Mouse (Mus musculus) limb, embryonic 15.5 days (tissue): ENCODE measurements at regions not wholly inside any gene's neighbourhood (a gene's known extent, or its start where the extent isn't known, plus 50 kb on each side); places are given as distances from the start of the nearest gene placed in this dataset.

Experiments
- ATAC-seq: fragments of 200-750 bp; cut with Nextera tagmentation; 2 replicates; pipeline ENCODE4 v1.8.0; 2017; ENCODE audit warnings: low read depth, moderate TSS enrichment; ENCODE audit not compliant: insufficient number of reproducible peaks, low FRiP score, low TSS enrichment
- H3K27ac ChIP-seq: fragments of 300-500 bp; sonication (generic); 2 replicates; pipeline ENCODE4 v1.5.1; 2015; ENCODE audit warnings: moderate library complexity, mild to moderate bottlenecking, inconsistent platforms
- H3K27me3 ChIP-seq: fragments of 300-500 bp; sonication (generic); 2 replicates; pipeline ENCODE4 v1.6.1; 2015; ENCODE audit warnings: inconsistent platforms
- H3K36me3 ChIP-seq: fragments of 300-500 bp; sonication (generic); 2 replicates; pipeline ENCODE4 v1.6.1; 2015; ENCODE audit warnings: inconsistent platforms
- H3K4me1 ChIP-seq: fragments of 300-500 bp; sonication (generic); 2 replicates; pipeline ENCODE4 v1.6.1; 2015; ENCODE audit warnings: inconsistent platforms
- H3K4me2 ChIP-seq: fragments of 300-500 bp; sonication (generic); 2 replicates; pipeline ENCODE4 v1.6.1; 2015; ENCODE audit warnings: mild to moderate bottlenecking, inconsistent platforms
- H3K4me3 ChIP-seq: fragments of 300-500 bp; sonication (generic); 2 replicates; pipeline ENCODE4 v1.5.1; 2015; ENCODE audit warnings: mild to moderate bottlenecking, inconsistent platforms
- H3K9ac ChIP-seq: fragments of 300-500 bp; sonication (generic); 2 replicates; pipeline ENCODE4 v1.6.1; 2015; ENCODE audit warnings: inconsistent platforms
- H3K9me3 ChIP-seq: fragments of 300-500 bp; sonication (generic); 2 replicates; pipeline ENCODE4 v1.6.1; 2016; ENCODE audit warnings: inconsistent platforms
- WGBS: fragments of 180-500 bp; shearing (Covaris S2); methylation state at CpG from one replicate; pipeline ENCODE4 v1.1.7; 2015; 5-methylcytosine and 5-hydroxymethylcytosine counted together

- H3K9me3 ChIP-seq = no peaks in the 10 kb centered on the region
- H3K4me3 ChIP-seq = no peak overlapping the region
- no peaks in the 10 kb centered on the region for H3K27me3 ChIP-seq
- no peaks in the 10 kb centered on the region for H3K36me3 ChIP-seq
- H3K27ac ChIP-seq = no peak overlapping the region
- peaks cover 8% of the 10 kb centered on the region; the same call in 1 of the 2 replicates for H3K4me1 ChIP-seq
- H3K9ac ChIP-seq = no peak overlapping the region
- H3K4me2 ChIP-seq = no peak overlapping the region
- ATAC-seq = no peak
- 73% methylated on average over 8 of the region's 8 CpGs for WGBS
Observed at GRCm38 (mm10) chr14:105542090-105542485, 283.7 kb downstream of the Ndfip2 start.

- Histone ChIP-seq H3K9me3 (no peaks in the 10 kb centered on the region), H3K36me3 (no peaks in the 10 kb centered on the region), H3K4me2 (no peak overlapping the region), H3K27ac (no peak overlapping the region), H3K4me3 (no peak overlapping the region), H3K9ac (no peak overlapping the region), H3K27me3 (no peaks in the 10 kb centered on the region), H3K4me1 (0 out of 2 replicates have a peak, but pooled peaks cover 8% of the 10 kb centered on the region)
- no peak for ATAC-seq
- WGBS = 56% methylated on average over 10 of the region's 10 CpGs
Observed at GRCm38 (mm10) chr14:105532168-105532745, 273.9 kb downstream of the Ndfip2 start.

- Histone ChIP-seq H3K36me3 (no peaks in the 10 kb centered on the region), H3K4me2 (no peak overlapping the region), H3K9me3 (no peaks in the 10 kb centered on the region), H3K4me3 (no peak overlapping the region), H3K27ac (peak overlapping the region; percentile 62; the same call in 1 of the 2 replicates), H3K4me1 (0 out of 2 replicates have a peak, but pooled peaks cover 8% of the 10 kb centered on the region), H3K9ac (no peak overlapping the region), H3K27me3 (no peaks in the 10 kb centered on the region)
- 31% methylated on average over 6 of the region's 6 CpGs for WGBS
- 0 out of 2 replicates have a peak, but pooled peaks have one; percentile 35 for ATAC-seq
Observed at GRCm38 (mm10) chr14:105528107-105528506, 269.7 kb downstream of the Ndfip2 start.

- 86% methylated on average over 4 of the region's 4 CpGs for WGBS
- ATAC-seq = no peak
Observed at GRCm38 (mm10) chr14:105523849-105524248, 265.5 kb downstream of the Ndfip2 start.

DNA sequence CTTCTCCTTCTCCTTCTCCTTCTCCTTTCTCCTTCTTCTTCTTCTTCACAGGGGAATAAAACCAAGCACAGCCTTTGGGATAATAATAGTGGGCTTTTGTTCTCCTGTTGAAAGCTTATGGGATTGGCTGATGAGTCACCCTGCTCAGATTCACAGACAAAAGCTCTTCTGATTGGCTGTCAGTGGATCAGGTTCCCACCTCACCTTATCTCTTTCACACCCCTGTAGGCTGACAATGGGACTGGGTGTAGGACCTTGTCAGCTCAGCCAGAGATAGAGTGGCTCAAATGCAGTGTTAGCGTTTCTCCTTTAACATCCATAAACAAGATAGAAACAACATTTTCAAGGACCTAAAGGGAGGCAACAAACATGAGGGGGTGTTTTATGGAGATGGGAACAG, 263.9 kb downstream of the Ndfip2 start:
- WGBS = 70% methylated on average over 1 of the region's 1 CpGs
- Histone ChIP-seq H3K4me2 (no peak overlapping the region), H3K9ac (no peak overlapping the region), H3K4me3 (no peak overlapping the region), H3K36me3 (no peaks in the 10 kb centered on the region), H3K27ac (no peak overlapping the region), H3K4me1 (no peaks in the 10 kb centered on the region), H3K27me3 (no peaks in the 10 kb centered on the region), H3K9me3 (no peaks in the 10 kb centered on the region)
- ATAC-seq = no peak

More at GRCm38 (mm10) chr14:105523849-105524248, 265.5 kb downstream of the Ndfip2 start:
- no peaks in the 10 kb centered on the region for H3K9me3 ChIP-seq
- no peak overlapping the region for H3K27ac ChIP-seq
- H3K9ac ChIP-seq = no peak overlapping the region
- 0 out of 2 replicates have a peak, but pooled peaks cover 5% of the 10 kb centered on the region for H3K4me1 ChIP-seq
- H3K27me3 ChIP-seq = no peaks in the 10 kb centered on the region
- H3K4me3 ChIP-seq = no peak overlapping the region
- no peaks in the 10 kb centered on the region for H3K36me3 ChIP-seq
- no peak overlapping the region for H3K4me2 ChIP-seq

DNA sequence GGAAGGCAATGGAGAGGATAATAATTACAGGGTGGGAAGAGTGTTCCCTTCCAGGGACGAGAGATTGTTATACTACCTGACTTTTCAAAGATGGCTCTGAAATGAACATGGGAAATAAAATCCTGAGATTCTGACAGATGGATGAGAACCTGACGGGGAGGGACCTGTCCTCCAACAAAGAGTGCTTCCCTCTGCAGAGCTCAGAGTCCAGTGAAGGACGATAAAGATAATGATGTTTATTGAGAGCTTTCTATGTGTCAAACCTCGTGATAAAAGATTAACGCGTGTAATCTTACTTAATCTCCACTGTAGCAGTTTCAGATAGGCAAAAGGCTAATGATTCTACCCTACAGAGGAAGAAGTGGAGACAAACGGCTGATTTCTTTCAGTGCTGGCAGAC, 260.3 kb downstream of the Ndfip2 start:
- no peaks in the 10 kb centered on the region for H3K4me1 ChIP-seq
- no peaks in the 10 kb centered on the region for H3K36me3 ChIP-seq
- H3K4me2 ChIP-seq = no peak overlapping the region
- no peaks in the 10 kb centered on the region for H3K9me3 ChIP-seq
- H3K27me3 ChIP-seq = no peaks in the 10 kb centered on the region
- WGBS = 64% methylated on average over 7 of the region's 7 CpGs
- no peak overlapping the region for H3K9ac ChIP-seq
- no peak overlapping the region for H3K4me3 ChIP-seq
- no peak for ATAC-seq
- no peak overlapping the region for H3K27ac ChIP-seq

DNA sequence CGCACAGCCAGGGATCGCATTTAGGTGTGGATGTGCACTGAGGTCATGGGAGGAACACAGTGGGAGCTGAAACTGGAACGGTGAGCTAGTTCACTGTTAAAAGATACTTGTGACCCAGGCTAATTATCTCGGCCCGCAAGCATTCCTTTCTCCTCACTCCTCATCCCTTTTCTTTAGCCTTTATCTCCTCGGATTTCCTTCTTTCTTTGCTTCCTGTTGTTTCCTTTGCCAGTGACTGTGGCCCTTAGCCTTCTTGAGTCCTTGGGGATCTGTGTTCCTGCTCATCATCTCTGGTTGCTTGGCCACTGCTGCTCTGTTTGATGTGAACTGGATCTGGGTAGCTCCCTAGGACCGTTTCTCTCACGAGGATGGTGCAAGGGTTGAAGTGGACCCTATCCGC, 256.0 kb downstream of the Ndfip2 start:
- Histone ChIP-seq H3K36me3 (no peaks in the 10 kb centered on the region), H3K4me3 (no peak overlapping the region), H3K27ac (no peak overlapping the region), H3K4me1 (no peaks in the 10 kb centered on the region; the same call in 1 of the 2 replicates), H3K27me3 (no peaks in the 10 kb centered on the region), H3K9me3 (no peaks in the 10 kb centered on the region), H3K4me2 (no peak overlapping the region), H3K9ac (no peak overlapping the region)
- no peak for ATAC-seq
- 81% methylated on average over 9 of the region's 9 CpGs for WGBS

DNA sequence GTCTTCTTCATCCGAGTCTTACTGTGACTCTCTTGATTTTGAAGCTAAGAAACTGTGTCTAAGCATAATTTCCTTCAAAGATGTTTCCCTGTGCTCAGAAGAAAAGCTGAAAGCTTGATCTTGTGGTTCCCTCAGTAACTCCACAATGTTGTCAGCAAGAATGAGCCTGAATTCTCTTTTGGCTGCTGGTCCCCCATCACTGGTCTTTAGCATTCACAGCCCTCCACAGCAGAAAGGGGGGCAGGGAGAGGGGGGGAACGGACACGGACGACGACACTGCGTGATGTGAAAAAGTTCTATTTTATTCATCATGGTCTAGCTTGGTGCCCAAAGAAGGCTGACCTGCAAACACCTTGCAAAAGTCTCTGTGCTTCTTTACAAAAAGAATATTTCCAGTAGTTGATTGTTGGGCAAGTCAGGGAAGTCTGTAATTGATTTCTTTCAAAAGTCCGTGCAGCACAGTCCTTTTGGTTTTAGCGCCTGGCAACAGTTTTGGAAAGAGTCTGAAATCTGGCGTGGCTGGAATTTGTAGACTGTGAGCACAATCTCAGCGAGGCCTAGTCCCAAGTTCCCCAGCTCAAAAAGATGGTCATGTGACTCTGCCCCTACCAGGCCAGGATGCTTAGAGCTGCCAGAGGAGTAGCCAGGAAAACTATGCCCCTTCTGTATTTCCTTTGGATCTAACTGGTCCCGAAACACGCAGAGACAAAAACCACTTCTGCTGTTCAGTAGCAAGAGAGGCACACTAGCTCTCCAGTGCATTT, 254.7 kb downstream of the Ndfip2 start:
- no peak overlapping the region for H3K4me2 ChIP-seq
- peak overlapping the region; percentile 43; the same call in 1 of the 2 replicates for H3K27ac ChIP-seq
- H3K9ac ChIP-seq = no peak overlapping the region
- no peaks in the 10 kb centered on the region for H3K36me3 ChIP-seq
- WGBS = 75% methylated on average over 12 of the region's 12 CpGs
- no peaks in the 10 kb centered on the region; the same call in 1 of the 2 replicates for H3K4me1 ChIP-seq
- H3K27me3 ChIP-seq = no peaks in the 10 kb centered on the region
- H3K4me3 ChIP-seq = no peak overlapping the region
- no peaks in the 10 kb centered on the region for H3K9me3 ChIP-seq
- no peak for ATAC-seq

DNA sequence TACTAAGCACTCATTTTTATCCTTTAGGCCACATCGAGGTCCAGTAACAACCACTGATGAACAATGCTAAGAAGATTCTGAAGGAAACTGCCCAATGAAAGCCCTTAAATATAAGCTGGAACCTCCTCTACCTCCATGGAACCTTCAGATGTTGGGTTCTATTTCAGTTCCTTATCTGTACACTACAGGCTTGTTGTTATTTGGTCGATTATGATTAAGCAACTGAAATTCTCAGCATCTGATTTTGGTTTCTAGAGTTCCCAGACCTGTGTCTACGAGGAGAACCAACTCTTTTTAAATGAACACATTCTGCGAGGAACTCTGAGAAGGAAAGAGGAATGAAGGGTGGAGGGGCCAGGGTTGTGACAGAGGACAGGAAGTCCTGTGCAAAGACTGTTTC, 253.5 kb downstream of the Ndfip2 start:
- H3K36me3 ChIP-seq = no peaks in the 10 kb centered on the region
- H3K27ac ChIP-seq = no peak overlapping the region
- H3K9me3 ChIP-seq = no peaks in the 10 kb centered on the region
- no peak overlapping the region for H3K4me3 ChIP-seq
- H3K9ac ChIP-seq = no peak overlapping the region
- H3K4me1 ChIP-seq = no peaks in the 10 kb centered on the region; the same call in 1 of the 2 replicates
- WGBS = 87% methylated on average over 4 of the region's 4 CpGs
- H3K4me2 ChIP-seq = no peak overlapping the region
- ATAC-seq = no peak
- no peaks in the 10 kb centered on the region for H3K27me3 ChIP-seq

DNA sequence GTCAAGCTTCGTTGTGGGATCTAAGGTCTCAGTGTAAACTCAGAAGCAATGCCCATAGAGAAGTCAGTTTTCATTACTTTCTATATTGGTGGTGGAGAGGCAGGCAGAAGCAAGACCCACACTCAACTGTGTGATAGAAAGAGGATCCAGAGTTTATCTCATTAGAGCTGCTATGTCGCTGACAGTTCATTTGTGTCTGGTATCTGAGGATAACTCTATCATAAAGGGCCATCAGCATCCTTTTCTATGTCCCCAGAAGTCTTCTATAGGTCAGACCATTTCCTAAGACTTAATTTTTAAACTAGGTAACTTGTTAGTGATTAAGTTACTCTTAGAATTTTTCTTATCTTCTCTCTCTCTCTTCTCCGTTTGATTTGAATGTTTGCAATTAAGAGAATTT, 252.8 kb downstream of the Ndfip2 start:
- WGBS = 91% methylated on average over 3 of the region's 3 CpGs
- no peak for ATAC-seq
- no peak overlapping the region for H3K27ac ChIP-seq

DNA sequence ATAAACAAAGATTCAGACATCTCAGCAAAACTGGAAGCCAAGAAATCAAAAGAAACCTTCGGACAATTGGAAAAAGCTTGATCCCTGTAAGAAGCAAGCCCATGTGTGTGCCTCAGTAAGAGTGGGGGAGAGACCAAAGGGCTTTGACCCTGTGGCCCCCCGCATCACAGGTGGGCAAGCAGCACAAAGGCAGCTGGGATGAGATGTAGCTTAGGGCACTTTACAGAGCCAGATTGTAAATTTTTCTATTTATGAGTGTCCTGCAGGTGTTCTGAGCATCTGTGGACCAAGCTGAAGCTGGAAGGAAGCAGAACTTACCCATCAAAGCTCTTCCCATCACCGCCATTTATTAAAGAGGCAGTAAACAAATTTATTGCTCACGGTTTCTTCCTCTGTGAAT, 246.9 kb downstream of the Ndfip2 start:
- ATAC-seq = no peak
- no peak overlapping the region for H3K4me3 ChIP-seq
- H3K27me3 ChIP-seq = no peaks in the 10 kb centered on the region
- H3K9me3 ChIP-seq = no peaks in the 10 kb centered on the region
- H3K4me2 ChIP-seq = no peak overlapping the region
- no peak overlapping the region for H3K9ac ChIP-seq
- H3K27ac ChIP-seq = no peak overlapping the region
- 22% methylated on average over 4 of the region's 4 CpGs for WGBS
- peaks cover 15% of the 10 kb centered on the region for H3K4me1 ChIP-seq
- H3K36me3 ChIP-seq = no peaks in the 10 kb centered on the region

More for the DNA sequence above, 252.8 kb downstream of the Ndfip2 start:
- no peak overlapping the region for H3K4me3 ChIP-seq
- no peaks in the 10 kb centered on the region for H3K36me3 ChIP-seq
- H3K27me3 ChIP-seq = no peaks in the 10 kb centered on the region
- H3K9ac ChIP-seq = no peak overlapping the region
- no peaks in the 10 kb centered on the region; the same call in 1 of the 2 replicates for H3K4me1 ChIP-seq
- H3K9me3 ChIP-seq = no peaks in the 10 kb centered on the region
- H3K4me2 ChIP-seq = no peak overlapping the region

DNA sequence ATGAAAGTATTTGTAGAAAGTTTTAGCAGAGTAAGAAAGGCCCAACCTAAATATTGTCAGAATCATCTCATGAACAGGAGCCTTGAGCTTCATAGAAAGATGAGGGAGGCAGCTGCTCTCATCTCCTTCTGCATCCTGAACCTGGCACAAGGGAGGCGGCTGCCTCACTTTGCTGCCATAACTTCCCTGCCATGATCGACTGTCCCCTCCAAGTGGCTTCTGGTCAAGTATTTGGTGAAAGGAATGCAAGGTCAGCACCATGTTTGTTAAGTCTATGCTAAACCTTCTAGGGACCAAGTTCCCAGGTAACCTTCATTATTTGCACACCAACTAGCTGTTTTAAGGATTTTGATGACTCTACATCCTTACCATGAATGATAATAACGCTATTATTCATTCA, 246.0 kb downstream of the Ndfip2 start:
- peaks cover 17% of the 10 kb centered on the region for H3K4me1 ChIP-seq
- no peak for ATAC-seq
- H3K36me3 ChIP-seq = no peaks in the 10 kb centered on the region
- WGBS = 72% methylated on average over 3 of the region's 3 CpGs
- no peak overlapping the region for H3K4me2 ChIP-seq
- H3K4me3 ChIP-seq = no peak overlapping the region
- no peaks in the 10 kb centered on the region for H3K9me3 ChIP-seq
- no peak overlapping the region for H3K27ac ChIP-seq
- H3K9ac ChIP-seq = no peak overlapping the region
- no peaks in the 10 kb centered on the region for H3K27me3 ChIP-seq
